Mouse (Mus musculus) WW6 (cell line): ENCODE data around the gene Gpc2.

Experiments
- DNase-seq: peaks from one replicate; pipeline ENCODE4 v3.0.0-alpha.2; 2013; ENCODE audit warnings: low read depth, low spot score

Gpc2 gene

DNA sequence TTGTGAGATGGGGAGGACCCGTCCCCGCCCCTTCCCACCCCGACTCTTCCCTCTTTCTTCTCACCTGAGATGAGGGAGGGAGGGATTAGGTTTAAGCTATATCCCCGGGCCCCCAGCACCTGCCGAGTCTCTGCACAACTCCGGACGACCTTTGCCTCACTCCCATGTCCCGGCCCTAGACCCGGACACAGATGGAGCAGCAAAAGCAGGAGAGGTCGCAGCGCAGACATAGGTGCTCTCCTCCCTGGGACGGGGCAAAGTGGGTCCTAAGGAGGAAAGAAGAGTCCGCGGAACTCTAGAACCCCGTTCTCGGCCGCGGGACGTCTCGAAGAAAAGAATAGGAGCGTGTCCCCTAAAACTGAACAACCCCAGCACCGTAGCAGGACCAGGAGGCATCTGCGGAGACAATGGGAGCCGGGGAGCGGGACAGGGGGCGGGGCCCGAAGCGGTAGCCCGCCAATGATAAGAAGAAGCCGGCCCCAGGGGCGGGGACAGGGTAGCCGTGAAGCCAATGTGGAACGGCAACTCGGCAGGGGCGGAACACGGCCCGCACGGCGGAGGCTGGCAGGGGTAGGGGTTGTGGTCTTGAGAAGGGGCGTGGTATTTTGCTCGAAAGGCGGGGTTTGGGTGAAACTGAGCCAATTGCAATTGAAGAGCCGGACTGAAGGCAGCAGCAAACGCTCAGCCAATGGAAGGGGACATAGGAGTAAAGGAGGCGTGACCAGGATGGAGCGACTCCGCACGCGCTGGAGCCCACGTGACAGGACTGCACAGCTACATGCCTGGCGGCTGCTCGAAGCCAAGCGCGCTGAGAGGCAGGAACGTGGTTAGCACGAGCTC is at the start of gene Gpc2, which contains the start of the genes Gm43720 and Stag3:
Gpc2 (minus strand) TSS at position 421 of the 840 bp plus-strand sequence.
Gm43720 (minus strand) TSS at position 374 of the 840 bp plus-strand sequence.
Stag3 (plus strand) TSS at position 656 of the 840 bp plus-strand sequence.
- peak; percentile 95 for DNase-seq

DNA sequence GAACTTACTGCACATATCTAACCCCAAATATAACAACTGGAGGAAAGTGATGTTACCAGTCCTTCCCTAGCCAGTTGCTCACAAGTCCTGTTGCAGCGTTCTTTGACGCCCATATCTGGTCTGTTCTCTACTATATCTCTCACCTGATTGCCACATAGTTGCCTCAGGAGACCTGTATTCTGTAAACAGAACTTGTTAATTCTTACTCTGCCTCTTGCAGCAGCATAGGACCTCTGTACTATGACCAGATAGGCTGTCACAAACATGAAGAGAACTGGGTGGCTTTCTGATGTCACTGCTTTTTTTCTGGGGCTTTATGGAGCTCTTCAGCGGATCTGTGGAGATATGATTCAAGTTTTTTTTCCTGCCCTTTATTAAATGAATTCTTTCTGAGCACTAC is 33.0 kb upstream of the Gpc2 start:
- DNase-seq: no peak

DNA sequence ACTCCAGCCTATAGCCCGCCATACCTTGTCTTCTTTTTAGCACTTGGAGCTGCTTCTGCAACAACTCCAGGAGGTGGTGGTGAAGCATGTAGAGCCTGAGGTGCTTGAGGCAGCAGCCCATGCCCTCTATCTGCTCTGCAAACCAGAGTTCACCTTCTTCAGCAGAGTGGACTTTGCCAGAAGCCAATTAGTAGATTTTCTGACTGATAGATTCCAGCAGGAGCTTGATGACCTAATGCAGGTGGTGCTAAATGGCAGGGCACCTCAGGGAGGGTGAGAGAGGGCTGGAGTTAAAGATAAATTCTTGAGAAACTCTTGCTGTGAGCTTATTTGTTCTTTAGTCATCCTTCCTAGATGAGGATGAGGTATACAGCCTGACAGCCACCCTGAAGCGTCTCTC is 19.8 kb upstream of the Gpc2 start:
- no peak for DNase-seq

DNA sequence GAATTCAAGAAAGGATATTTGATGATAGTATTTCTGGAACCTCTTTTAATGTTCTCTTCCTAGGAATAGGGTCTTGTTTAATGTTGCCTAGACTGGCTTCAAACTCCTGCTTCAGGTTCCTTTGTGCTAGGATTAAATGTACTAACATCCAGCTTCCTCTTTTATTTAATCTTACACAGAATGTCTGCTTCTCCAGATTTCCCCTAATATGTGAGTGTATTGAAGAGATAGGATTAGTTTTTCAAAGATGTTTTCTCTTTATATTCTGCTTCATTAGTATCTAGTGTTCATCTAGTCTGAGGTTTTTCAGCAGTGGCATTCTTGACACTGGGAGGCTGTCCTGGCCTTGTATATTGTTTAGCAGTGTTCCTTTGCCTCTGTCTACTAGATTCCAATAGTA is 14.4 kb upstream of the Gpc2 start:
- DNase-seq: no peak

DNA sequence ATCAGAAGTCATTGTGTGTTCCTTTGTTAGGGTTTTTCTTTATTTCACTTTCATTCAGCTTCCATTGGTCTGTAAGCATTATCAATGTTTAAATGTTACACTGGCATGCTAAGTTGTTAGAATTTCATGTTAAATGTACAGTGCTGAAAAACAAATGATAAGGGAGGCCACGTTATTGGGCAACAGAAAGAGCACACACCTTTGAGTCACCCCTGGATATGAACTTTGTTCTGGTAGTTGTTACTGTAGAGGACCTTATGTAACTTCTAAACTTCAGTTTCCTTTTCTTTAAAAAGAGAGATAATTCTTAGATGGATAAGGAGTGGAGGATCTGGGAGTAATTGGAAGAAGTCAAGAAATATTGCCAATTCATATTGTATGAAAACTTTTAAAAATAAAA is 11.8 kb upstream of the Gpc2 start:
- DNase-seq: no peak

DNA sequence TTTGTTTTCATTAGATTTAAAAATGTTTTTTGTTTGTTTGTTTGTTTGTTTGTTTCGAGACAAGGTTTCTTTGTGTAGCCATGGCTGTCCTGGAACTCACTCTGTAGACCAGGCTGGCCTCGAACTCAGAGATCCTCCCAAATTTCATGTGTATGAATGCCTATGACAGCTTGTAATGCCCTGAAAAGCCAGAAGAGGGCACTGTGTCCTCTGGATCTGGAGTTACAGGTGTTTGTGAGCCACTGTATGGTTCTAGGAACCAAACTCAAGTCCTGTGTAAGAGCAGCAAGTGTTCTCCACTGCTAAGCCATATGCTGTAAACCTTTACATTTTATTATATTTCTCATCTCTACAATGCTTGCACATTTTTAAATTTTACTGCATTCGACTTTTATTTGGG is 8.1 kb upstream of the Gpc2 start:
- DNase-seq: no peak

DNA sequence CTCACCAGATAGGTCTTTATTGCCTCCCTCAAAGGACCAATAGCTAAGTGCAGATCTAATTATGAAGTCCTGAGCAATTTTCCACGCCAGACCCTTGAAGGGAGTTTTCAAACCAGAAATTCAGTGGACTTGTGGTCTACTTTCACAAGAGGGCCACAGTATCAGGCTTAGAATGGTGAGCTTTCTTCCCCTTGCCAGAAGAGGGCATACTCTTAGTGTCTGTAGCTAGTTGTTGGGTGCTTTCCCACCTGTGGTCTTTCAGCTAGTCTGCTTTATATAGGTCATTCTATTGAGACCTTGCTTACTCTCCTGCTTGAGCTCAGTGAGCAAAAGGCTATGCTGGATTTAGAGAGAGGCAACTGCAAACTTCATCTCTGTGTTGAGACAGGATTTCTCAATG is 3.7 kb upstream of the Gpc2 start:
- DNase-seq: no peak

DNA sequence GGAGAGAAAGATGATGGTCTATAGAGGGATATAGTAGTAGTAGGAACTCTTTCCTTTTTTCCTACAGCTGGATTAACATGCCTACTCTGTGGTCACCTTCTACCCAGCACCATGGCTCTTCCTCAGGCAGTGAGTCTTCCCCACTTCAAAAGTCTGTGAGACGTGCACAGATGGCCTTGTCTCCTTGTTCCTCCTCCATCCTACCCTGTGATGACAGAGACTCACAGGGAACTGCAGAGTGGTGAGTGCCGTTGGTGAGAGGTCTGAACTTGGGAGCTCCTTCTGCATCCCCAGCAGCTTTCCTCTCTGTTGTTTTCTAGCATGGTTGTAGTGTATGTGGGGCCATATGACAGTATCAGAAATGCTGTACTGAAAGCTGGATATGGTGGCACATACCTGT is 2.0 kb upstream of the Gpc2 start:
- no peak for DNase-seq

DNA sequence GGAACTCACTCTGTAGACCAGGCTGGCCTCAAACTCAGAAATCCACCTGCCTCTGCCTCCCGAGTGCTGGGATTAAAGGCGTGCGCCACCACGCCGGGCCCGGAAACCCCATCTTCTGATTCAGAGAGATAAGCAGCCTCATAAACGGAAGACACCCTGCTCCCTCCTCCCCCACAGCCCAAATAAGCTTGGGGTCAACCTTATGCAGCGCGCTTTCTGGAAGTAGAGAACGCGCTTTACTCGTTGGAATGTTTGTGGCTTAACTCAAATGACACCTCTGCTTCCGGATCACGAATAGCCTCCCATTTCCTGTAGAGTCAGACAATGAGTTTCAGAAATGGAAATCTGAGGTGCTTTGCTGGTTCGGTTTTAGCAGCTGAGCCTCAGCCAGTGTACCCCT is 1.0 kb upstream of the Gpc2 start:
- DNase-seq: no peak

DNA sequence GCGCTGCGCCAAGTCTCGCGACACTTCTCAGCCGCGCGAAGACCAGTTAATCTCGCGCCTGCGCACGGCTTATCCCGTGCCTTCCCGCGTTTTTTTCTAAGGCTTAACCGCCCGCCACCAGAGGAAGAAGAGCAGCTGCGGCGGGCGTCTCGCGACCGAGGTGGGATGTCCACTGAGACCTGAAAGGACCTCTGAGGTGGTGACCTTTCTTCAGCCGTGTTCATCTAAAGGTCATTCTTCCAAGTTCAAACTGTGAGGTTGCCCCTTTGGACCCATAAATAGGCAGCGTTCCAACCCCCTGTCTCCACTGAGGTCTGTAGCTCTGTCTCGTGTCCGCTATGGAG is 592 bp upstream of the Gpc2 start:
- no peak for DNase-seq

DNA sequence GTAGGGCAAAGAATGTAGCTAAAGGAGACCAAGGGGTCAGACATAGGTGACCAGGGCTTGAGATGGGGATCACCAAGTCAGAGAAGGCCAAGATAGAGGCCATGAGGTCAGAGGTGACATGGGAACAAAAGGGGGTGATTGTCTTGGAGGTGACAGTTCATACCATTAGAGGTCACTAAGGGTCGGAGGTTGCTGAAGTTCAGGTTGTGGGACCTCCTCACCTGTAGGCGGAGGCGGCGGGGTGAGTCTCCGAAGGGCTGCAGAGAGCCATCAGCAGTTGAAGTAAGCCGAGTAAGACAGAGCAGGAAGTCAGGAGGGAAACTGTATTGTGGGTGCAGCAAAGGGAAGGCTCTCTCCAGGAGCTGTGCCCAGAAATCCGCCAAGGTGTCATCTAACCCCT is 1.8 kb downstream of the Gpc2 start:
- no peak for DNase-seq

DNA sequence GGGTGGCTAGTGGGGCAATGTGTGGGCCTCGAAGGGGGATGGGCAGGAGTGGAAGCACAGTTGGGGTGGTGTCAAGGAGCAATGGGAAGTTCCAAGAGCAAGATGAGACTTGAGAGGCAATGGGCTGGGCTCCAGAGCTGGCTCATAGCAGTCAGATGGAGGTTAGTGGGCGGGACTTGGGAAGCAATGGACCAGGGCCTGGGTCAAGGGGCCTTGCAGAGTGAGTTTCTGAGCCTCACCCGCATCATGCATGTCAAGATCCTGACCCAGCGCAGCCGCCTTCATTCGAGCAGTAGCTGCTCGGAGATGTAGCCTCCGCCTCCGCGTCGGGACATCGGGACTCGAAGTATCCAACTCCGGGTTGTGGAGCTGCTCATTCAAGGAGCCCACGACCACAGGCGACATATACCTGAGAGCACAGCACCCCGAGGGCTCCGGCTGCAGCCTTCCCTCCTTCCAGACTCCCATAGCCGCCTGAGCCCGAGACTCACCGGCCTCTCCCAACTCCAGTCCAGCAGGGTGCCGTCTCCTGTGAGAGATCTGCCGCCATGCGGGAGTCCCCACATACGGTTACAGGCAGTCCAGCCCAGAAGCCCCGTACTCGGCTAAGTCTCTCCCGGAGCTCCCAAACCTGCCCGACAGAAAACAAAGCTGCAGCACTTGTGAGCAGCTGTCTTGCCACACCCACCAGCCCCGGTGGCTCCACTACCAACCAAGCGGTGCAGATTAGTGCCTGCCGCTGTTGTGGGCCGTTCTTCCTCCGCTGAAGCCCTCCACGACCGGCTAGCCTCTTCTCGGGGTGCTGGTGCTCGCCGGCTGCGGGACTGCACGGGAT is 4.4 kb downstream of the Gpc2 start:
- no peak for DNase-seq

DNA sequence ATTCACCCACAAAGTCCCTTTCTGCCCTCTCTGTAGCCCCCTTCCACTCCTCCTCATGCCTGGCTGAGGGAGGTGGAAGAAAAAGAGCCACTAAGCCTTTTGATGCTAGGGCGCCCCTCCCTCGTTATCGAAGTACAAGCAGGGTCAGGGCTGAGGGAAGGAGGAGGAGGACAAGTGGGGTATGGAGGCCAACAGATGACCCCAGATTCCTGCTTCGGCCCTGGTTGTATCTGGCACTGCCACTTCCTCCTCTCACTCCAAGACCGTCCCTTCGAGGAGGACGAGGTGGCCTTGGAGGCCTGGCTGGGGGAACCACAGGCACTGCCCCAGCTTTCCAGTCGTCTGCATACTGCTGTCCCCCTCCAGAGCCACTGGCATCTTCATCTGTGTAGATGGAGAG is 5.6 kb downstream of the Gpc2 start:
- no peak for DNase-seq

DNA sequence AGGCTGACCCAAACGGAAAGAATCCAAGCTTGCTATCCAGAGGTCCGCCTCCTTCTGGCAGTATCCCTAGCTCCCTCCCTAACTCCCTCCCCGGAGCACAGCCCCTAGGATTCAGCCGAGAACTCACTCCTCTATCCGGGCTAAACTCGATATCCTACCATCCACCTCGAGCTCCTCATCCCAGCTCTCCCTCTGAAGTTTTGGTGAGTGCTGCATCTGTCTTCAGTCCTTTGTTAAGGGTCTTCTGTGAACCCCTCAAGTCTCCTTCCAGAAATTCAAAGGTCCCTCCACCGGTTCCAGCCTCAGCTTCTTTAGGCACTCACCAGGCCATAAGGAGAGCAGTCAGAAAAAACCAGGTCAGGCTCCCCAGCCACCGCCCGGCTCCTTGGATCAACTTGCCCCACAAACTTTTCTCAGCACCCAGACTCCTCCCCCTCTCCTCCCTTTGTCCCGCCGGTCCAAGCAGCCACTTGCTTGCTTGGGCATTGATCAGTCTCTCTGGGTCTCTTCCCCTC is 7.3 kb downstream of the Gpc2 start, which contains the start of gene Gal3st4:
Gal3st4 (minus strand) TSS at position 432 of the 515 bp plus-strand sequence.
- no peak for DNase-seq

DNA sequence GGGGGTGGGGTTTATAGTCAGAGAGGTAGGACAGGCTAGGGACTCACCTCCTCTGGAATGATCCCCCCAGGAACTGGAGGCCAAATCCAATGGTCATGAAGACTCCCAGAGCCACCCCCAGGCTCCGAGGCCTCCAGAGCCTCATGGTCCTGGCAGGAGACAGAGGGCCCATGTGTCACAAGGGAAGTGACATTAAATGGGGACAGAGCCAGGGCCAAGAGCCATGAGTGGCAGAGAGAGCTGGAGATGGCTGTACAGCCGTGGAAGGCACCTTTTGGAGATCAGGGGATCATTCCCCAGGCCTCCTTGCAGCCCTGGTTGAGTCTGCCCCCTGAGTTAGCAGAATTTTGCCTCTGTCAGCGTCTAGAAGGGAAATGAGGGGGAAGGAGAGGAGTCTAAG is 8.6 kb downstream of the Gpc2 start:
- DNase-seq: no peak

DNA sequence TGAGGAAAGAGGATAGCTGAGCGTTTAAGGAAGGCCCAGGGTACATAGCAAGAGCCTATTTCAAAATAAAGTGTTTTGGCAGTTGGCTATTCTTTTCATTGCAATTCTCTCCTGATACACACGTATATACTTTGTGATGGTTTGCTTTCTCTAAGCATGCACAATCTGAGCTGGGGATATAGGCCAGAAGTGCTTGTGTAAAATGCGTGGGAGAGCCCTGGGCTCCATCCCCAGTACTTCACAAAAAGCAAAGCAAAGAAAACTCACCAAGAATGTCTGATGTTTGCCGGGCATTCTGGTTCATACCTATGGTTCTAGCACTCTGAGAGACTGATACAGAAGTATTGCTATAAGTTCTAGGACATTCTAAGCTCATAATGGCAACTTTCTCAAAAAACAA is 10.8 kb downstream of the Gpc2 start:
- DNase-seq: no peak

DNA sequence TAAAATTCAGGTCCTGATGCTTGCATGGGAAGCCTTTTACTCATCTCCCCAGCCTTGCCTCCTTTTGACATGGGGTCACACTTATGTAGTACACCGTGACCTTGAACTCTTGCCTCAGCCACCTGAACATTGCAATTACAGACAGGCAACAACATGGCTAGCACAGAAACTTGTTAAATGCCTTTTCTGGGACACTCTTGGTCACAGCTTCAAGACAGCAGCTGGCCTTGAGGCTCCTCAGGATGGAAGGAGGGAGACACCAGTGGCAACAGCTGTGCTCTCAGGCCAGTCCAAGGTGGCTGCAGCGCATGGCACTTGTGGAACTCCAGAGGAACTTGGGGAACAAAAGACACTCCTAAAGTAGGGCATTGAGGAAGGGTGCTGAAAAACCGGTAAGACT is 12.7 kb downstream of the Gpc2 start:
- DNase-seq: no peak

DNA sequence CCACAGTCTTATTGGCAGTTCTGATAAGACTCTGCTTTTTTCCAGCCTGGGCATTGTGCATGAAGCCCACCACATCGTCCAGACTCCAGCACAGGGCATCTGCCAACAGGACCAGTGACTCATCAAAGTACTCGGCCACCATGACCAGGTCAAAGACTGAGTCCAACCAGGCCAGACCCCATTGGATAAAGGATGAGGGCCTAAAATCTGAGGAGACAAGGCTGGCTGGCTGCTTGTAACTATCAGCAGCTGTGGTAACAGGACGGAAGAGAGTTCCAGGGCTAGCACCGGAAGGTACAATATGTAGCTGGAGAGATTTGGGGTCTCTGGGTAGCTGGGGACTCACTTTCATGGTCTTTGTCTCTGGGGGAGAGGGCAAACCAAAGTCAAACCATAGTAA is 14.1 kb downstream of the Gpc2 start:
- no peak for DNase-seq

DNA sequence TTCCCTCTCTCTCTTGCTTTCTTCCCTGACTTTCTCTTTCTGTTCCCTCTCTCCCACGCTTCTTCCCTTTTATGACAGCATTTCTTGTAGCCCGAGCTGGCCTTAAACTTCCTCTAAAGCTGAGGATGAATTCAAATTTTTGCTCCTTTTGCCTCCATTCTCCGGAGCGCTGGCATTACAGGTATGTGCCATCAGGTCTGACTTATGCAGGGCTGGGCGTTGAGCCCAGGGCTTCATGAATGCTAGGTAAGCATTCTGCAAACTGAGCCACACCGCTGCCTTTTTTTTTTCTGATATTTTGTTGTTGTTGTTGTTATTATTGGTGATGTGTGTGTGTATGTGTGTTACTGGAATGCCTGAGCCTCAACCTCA is 15.6 kb downstream of the Gpc2 start:
- DNase-seq: no peak

DNA sequence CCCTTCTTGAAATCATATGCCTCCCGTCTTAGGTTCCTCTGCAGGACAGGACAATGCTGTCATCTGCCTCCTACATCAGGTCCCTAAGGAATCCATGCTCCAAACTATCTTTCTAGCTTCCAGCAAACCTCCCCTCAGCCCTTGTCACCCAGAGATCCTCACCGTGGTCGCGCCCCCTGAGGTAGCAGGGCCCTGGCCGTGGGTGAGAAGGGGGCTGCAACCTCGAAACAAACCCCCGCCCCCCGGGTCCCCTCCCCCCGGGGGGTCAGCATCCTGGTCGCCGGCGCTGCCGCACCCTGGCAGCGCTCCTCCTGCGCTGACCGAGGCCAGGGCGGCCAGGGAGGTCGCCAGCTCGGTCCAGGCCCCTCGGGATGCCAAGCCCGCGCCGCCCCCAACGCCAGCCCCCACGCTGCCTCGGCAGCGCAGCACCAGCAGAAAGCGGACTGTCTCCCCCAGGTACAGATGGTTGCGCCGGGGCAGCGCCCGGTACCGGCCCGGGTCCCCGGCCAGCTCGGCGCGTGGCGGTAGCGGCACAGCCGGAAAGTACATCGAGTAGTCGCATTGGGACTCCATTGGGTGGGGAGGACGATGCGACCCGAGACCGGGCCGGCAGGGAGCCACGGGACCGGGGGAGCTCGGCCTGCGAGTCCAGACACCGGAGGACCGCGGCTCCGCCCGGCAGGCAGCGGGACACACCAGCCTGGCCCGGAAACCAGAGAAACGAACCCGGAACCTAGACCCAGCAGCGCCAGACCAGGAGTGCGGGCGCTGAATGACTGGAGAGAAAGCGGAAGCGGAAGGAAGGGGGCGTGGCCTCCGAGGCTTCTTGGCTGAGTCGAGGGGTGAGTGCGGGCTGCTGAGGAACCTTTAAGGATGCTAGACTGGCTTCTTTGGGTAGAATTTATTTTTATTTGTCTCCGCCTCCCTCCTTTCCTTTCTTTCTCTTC is 16.3 kb downstream of the Gpc2 start, which contains the start of gene BC037034:
BC037034 (minus strand) TSS at position 774 of the 947 bp plus-strand sequence.
- DNase-seq: peak; percentile 73

DNA sequence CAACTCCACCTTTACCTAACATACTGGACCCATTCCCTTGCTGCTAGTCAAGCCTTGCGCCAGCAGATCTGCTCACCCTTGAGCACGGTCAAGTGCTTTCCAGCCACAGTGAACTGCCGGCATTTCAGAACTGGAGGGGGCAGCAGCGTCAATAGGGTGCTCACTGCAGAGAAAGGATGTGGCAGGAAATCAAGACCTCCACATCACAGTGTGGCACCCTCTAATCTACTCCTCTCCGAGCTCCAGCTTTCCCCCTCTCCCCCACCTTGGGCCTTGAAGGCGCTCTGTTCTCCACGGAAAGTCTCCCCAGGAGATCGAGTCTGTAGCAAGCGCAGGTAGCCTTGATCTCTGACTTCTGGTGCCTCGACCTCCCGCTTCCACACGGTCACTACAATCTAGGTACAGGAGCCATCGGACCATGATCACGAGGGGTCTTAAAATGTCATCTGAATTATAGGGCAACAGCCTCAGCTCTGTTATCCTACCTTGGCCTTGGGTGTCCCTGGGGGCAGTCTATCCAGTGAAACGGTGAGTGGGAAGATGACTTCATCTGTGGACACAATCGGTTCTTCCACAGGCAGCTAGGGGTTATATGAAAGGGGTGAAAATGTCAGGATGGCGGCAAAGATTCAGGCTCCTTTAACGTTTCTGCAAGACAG is 17.1 kb downstream of the Gpc2 start:
- DNase-seq: no peak
